Mouse (Mus musculus): ENCODE data around the gene Sdr9c7.
"Not testable (repeated sequence)": the region's sequence is repeated elsewhere in the genome, so short reads cannot be mapped to it uniquely, and the experiment has no call there.

Sdr9c7 gene

GRCm38 (mm10) chr10:127904718-127905446 is 6.6 kb downstream of the Sdr9c7 start:
- ATAC-seq (ENCODE audit: insufficient number of reproducible peaks, low FRiP score, low TSS enrichment): no peak

DNA sequence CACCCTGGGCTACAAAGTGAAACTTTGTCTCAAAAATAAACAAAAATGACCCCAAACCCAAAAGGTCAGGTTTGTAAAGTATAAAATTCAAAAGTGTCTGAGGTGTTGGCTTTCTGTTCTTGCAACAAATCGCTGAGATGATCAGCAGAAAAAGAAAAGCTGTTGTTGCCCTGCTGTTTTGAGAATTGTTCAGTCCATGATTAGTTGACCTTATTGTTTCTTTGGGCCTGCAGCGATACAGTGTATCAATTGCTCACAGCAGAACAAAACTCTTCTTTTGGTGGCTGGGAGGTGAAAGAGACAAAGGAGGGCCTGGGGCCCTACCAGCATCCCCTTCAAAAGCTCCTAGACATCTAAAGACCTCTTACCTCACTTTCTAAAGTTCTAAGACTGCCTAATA is 7.8 kb downstream of the Sdr9c7 start:
- ATAC-seq (ENCODE audit: insufficient number of reproducible peaks, low FRiP score, low TSS enrichment): no peak

- ATAC-seq (ENCODE audit: insufficient number of reproducible peaks, low FRiP score, low TSS enrichment): no peak
Measured at GRCm38 (mm10) chr10:127907386-127907951, 9.2 kb downstream of the Sdr9c7 start.

GRCm38 (mm10) chr10:127915578-127915977 is 17.3 kb downstream of the Sdr9c7 start:
- ATAC-seq (ENCODE audit: insufficient number of reproducible peaks, low FRiP score, low TSS enrichment): no peak

DNA sequence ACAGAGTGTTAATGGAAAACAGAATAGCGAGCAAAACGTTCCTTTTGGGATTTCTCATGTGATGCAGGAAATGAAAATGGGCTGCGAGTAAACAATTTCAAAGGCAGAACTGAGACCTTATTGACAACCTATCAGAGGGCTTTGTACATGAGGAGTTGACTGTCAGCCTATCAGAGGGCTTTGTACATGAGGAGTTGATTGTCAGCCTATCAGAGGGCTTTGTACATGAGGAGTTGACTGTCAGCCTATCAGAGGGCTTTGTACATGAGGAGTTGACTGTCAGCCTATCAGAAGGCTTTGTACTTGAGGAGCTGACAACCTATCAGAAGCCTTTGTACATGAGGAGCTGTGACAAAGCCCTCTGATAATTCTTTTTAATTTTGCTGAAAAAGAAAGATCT is 18.9 kb downstream of the Sdr9c7 start:
- not testable (repeated sequence) for ATAC-seq (ENCODE audit: insufficient number of reproducible peaks, low FRiP score, low TSS enrichment)

GRCm38 (mm10) chr10:127917651-127918050 is 19.3 kb downstream of the Sdr9c7 start:
- ATAC-seq (ENCODE audit: insufficient number of reproducible peaks, low FRiP score, low TSS enrichment): no peak

GRCm38 (mm10) chr10:127922241-127922640 is 23.9 kb downstream of the Sdr9c7 start:
- ATAC-seq (ENCODE audit: insufficient number of reproducible peaks, low FRiP score, low TSS enrichment): no peak

- no peak for ATAC-seq (ENCODE audit: insufficient number of reproducible peaks, low FRiP score, low TSS enrichment)
Measured at GRCm38 (mm10) chr10:127923024-127923423, 24.7 kb downstream of the Sdr9c7 start.

- ATAC-seq (ENCODE audit: insufficient number of reproducible peaks, low FRiP score, low TSS enrichment): no peak
Measured at GRCm38 (mm10) chr10:127924597-127925378, 26.5 kb downstream of the Sdr9c7 start.

GRCm38 (mm10) chr10:127927737-127928136 is 29.4 kb downstream of the Sdr9c7 start:
- ATAC-seq (ENCODE audit: insufficient number of reproducible peaks, low FRiP score, low TSS enrichment): no peak

GRCm38 (mm10) chr10:127932290-127932926 is 34.1 kb downstream of the Sdr9c7 start:
- no peak for ATAC-seq (ENCODE audit: insufficient number of reproducible peaks, low FRiP score, low TSS enrichment)

- ATAC-seq (ENCODE audit: insufficient number of reproducible peaks, low FRiP score, low TSS enrichment): no peak
Measured at GRCm38 (mm10) chr10:127936271-127936670, 38.0 kb downstream of the Sdr9c7 start.

DNA sequence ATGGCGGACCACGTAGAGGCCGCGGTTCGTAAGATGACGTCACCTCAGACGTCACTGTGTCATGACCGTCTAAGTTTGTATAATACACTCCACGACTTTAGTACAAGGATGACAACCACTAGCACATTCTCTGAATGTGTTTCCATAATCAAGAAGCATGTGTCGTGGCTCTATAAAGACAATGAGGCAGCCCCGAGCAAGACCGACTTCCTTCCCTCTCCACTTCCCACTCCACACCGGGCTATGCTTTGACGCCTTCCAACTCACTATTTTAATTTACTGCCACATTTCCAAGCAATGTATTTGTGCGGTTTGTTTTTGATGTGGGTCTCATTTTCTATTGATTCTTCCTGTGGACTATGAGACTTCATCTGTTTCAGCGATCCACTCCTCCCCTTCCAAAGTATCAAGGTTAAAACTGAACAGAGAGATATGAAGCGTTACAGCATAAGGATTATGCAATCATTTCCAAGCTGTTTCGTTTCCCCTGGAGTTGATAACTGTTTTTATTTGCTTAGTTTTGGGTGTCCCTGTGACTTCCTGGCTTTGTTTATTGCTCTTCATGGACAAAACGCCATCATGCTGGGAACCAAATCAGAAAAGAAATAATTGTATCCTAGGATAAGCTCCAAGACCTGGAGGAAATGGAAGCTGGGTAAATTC is 38.6 kb downstream of the Sdr9c7 start:
- no peak for ATAC-seq (ENCODE audit: insufficient number of reproducible peaks, low FRiP score, low TSS enrichment)

GRCm38 (mm10) chr10:127937428-127938010 is 39.2 kb downstream of the Sdr9c7 start:
- ATAC-seq (ENCODE audit: insufficient number of reproducible peaks, low FRiP score, low TSS enrichment): no peak

DNA sequence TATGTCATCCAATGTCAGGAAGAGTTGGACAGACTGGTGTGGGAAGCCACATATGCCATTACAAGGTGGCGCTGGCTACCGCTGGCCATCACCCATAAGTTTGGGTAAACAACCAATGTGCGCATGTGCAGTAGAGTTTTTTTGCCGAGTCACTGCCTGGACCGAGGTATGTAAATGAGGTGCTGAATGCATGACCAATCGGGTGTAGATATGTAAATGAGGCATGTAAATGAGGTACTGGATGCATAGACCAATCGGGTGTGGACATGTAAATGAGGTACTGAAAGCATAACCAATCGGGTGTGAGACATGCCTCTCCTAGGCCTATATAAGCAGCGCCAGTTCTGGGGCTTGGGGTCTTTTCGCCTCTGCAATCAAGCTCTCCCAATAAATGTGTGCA is 41.3 kb downstream of the Sdr9c7 start:
- not testable (repeated sequence) for ATAC-seq (ENCODE audit: insufficient number of reproducible peaks, low FRiP score, low TSS enrichment)

DNA sequence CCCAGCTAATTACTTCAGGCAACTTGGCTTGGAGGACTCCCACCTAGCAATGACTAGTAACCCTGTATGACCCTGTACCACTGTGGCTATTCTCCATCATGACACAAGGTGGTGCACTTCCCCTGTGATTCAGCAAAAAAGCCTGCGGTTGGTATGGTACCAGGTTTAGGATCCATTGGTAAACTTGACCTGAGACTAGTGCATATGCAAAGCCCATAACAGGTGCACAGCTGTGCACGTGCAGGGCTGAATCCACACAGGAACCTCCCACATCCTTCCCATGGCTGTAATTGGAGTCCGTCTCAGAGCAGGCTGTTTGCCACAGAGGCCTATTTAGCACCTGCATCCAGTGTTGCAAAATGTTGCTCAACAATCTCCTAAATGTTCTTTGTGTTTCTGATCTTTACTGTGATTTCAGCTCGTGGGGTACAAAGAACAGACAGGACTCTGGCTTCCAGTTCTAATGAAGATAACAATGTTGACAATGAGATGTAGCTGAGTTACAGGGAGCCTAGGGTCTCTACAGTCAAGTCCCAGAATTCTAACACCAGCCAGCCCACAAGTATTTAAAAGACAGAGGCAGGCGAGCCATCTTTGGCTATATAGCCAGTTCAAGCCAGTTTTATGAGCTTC is 47.2 kb downstream of the Sdr9c7 start:
- no peak for ATAC-seq (ENCODE audit: insufficient number of reproducible peaks, low FRiP score, low TSS enrichment)

GRCm38 (mm10) chr10:127949596-127950130 is 51.3 kb downstream of the Sdr9c7 start:
- no peak for ATAC-seq (ENCODE audit: insufficient number of reproducible peaks, low FRiP score, low TSS enrichment)

DNA sequence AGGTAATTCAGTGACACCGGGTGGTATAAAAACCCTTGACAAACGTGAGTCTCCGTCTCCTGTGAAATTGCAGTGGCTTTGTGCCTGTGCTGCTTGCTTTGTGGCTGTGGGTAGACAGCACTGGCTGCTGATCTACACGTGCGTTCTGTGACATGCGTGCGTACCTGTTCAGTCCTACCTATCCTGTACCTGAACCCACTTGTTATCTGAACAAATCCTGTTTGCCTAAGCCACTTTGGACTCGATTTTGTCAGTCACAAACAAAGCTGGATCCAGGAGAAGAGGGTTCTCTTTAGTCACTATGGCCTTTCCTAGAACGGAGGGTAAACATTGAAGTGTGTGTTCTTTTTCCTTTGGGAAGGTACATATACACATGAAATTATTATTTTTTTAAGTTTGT is 53.1 kb downstream of the Sdr9c7 start:
- no peak for ATAC-seq (ENCODE audit: insufficient number of reproducible peaks, low FRiP score, low TSS enrichment)

- ATAC-seq (ENCODE audit: insufficient number of reproducible peaks, low FRiP score, low TSS enrichment): no peak
Measured at GRCm38 (mm10) chr10:127951821-127952220, 53.5 kb downstream of the Sdr9c7 start.

Measured in cerebellum, adult (tissue).